Mouse (Mus musculus) cerebellum, postnatal 36 days (tissue): ENCODE measurements at regions not wholly inside any gene's neighbourhood (a gene's known extent, or its start where the extent isn't known, plus 50 kb on each side); places are given as distances from the start of the nearest gene placed in this dataset.

ENCODE experiments used
- DNase-seq, 2 experiments: peaks; one replicate each; pipeline ENCODE4 v3.0.0; 2021 to 2022; ENCODE audit warnings: mixed read lengths in 2 of 2

- DNase-seq, result no peak
These were observed 416.6 kb downstream of the Vrk1 start for GRCm38 (mm10) chr12:106426631-106427030.

- no peak for DNase-seq
These were observed 420.0 kb downstream of the Vrk1 start for GRCm38 (mm10) chr12:106429991-106430390.

- DNase-seq, result no peak
These were observed 435.1 kb downstream of the Vrk1 start for GRCm38 (mm10) chr12:106445151-106445550.

GRCm38 (mm10) chr12:106445976-106446375, 435.9 kb downstream of the Vrk1 start:
- no peak for DNase-seq

- no peak for DNase-seq
These were observed 437.0 kb downstream of the Vrk1 start for GRCm38 (mm10) chr12:106446876-106447532.

- no peak for DNase-seq
These were observed 438.5 kb downstream of the Vrk1 start for GRCm38 (mm10) chr12:106448551-106448950.

GRCm38 (mm10) chr12:106453491-106453890, 443.5 kb downstream of the Vrk1 start:
- DNase-seq, result no peak

GRCm38 (mm10) chr12:106458215-106458614, 448.2 kb downstream of the Vrk1 start:
- DNase-seq, result no peak

- DNase-seq, result no peak
These were observed 450.6 kb downstream of the Vrk1 start for GRCm38 (mm10) chr12:106460650-106461049.

GRCm38 (mm10) chr12:106462281-106462680, 452.3 kb downstream of the Vrk1 start:
- DNase-seq, result no peak

GRCm38 (mm10) chr12:106464701-106465100, 454.7 kb downstream of the Vrk1 start:
- no peak for DNase-seq

- DNase-seq, result no peak
These were observed 458.3 kb downstream of the Vrk1 start for GRCm38 (mm10) chr12:106468173-106468860.

- no peak for DNase-seq
These were observed 464.6 kb downstream of the Vrk1 start for GRCm38 (mm10) chr12:106474501-106475165.

GRCm38 (mm10) chr12:106475486-106476050, 465.5 kb downstream of the Vrk1 start:
- no peak for DNase-seq

GRCm38 (mm10) chr12:106477040-106477665, 467.1 kb downstream of the Vrk1 start:
- no peak for DNase-seq

GRCm38 (mm10) chr12:106477731-106478130, 467.7 kb downstream of the Vrk1 start:
- no peak for DNase-seq

GRCm38 (mm10) chr12:106478381-106478781, 468.4 kb downstream of the Vrk1 start:
- peak; percentile 4 to 12 for DNase-seq

- DNase-seq, result peak in 1 of 2 experiments; percentile 9
These were observed 469.2 kb downstream of the Vrk1 start for GRCm38 (mm10) chr12:106479067-106479877.

- DNase-seq, result no peak
These were observed 469.8 kb downstream of the Vrk1 start for GRCm38 (mm10) chr12:106479878-106480194.

GRCm38 (mm10) chr12:106480281-106481060, 470.4 kb downstream of the Vrk1 start:
- DNase-seq, result no peak

GRCm38 (mm10) chr12:106501622-106502327, 491.7 kb downstream of the Vrk1 start:
- no peak for DNase-seq
